Mouse (Mus musculus) G1E (cell line): ENCODE results near the gene Myt1l.

Experiments used
- CTCF ChIP-seq: IDR thresholded peaks from 2 replicates; pipeline ENCODE4 v1.5.1; 2012; ENCODE audit warnings: low read depth, low read length, inconsistent platforms, mixed read lengths
- GATA1 ChIP-seq: IDR thresholded peaks from 2 replicates; pipeline ENCODE4 v1.6.1; 2012; ENCODE audit warnings: borderline replicate concordance, low read length, inconsistent platforms, mixed read lengths

- TF ChIP-seq CTCF (no peak), GATA1 (no peak)
Observed at GRCm38 (mm10) chr12:29822216-29822615, 294.0 kb downstream of the Myt1l start.
